Mouse (Mus musculus): ENCODE data around the gene Ddx23. TPM values are rescaled to one million over a fixed set of nuclear protein-coding genes. Genes with fewer than 3 reads are reported as not detected.

The Ddx23 gene
- total RNA-seq, 2 experiments from 2014 or later, result 51.5 to 65.1 TPM

DNA sequence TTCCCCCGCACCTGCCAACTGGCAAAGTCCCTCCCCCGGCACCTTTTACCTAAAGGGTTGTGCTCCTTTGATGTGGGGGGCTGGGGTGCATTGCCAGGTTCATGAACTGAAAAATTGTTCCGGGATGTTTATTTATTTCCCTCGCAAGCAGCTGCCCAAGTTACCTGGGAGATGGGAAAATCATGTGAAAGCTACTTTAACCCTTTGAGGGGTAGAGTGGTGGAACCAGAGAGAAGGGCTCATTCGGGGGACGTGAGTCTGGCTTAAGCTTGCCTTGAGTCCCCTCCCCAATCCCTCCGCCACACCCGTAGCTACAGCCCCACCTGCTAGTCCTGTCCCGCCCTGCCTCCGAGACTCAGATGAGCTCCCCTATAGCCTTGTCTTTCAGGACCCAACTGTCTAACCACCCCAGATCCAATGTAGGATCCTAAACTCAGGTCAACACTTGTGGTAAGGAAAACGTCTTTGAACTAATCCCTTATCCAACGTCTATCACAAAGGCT, 52.5 kb downstream of the Ddx23 start:
- intact Hi-C loops (cut with DNase I), result no loop called here
- DNase-seq, result no peak

DNA sequence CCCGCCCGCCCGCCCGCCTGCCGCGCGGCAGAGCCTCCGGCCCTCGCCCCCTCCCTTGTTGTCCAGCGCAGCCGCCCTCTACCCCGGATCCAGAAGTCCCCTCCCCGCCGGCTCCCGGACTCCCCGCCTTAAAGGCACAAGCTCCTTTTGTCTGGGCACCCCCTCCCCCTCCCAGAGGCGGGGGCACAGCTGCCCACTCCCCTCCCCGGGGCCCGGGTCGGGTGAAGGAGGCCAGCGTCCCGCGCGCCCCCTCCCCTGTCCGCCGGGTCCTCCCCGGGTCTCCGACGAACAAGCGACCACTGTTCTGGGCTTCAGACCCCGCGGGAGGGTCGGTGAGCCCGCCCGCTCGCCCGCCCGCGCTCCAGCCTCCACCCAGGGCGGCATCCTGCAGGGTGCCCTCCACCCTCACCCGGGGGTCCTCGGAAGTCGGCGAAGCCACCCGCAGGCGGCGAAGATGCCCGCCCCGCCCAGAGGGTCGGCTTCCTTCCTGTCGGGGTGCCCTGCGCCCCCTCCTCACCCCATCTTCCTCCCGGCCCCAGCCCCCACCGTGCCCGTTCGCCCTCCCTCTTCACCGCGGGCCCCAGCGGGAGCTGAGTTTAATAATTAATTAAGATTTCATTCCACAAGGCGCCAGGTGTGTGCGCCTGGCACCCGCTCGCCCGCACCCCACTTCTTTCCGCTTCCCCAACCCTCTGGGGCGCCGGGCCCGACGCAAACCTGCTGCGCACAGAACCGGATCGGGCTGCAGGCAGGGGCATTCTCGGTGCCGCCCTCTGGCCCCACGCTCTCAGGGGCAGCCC, 53.2 kb downstream of the Ddx23 start, which contains the start of gene Adcy6:
TSS of gene Adcy6 (minus strand) at position 746 of the 800 bp plus-strand sequence.
- DNase-seq, result peak; percentile 77 to 85
- intact Hi-C loops (cut with DNase I), result no loop called here

GRCm38 (mm10) chr15:98608784-98609250, 53.9 kb downstream of the Ddx23 start:
- intact Hi-C loops (cut with DNase I), result no loop called here

GRCm38 (mm10) chr15:98608058-98608783, 54.5 kb downstream of the Ddx23 start:
- intact Hi-C loops (cut with DNase I), result no loop called here
- DNase-seq, result no peak

More at GRCm38 (mm10) chr15:98608784-98609250, 53.9 kb downstream of the Ddx23 start:
- DNase-seq, result peak in 1 of 2 experiments; percentile 56

GRCm38 (mm10) chr15:98607557-98607956, 55.1 kb downstream of the Ddx23 start:
- DNase-seq, result peak; percentile 84 to 86
- intact Hi-C loops (cut with DNase I), result no loop called here

GRCm38 (mm10) chr15:98606739-98607138, 56.0 kb downstream of the Ddx23 start:
- DNase-seq, result no peak

DNA sequence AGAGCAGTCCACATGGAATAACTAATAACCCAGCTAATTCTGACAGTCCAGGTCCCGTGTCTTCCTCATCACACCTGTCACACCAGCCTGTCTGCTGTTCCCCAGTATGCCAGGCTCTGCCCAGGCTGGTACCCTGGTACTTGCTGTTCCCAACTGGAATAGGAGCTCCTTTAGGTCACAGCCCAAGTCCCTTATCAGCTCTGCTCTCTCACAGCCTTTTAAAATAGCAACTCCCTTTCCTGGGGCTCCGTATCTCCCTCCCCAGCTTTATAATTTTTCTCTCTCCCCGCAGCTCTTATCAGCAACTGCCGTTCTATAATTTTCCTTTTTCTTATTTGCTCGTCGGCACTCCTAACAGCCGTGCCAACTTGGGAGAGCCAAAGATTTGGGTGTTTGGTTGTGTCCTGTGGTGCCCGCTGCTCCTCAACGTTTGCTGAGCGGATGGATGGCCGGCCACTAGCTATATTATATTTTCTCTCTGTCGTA, 56.6 kb downstream of the Ddx23 start:
- no peak for DNase-seq
- intact Hi-C loops (cut with DNase I), result no loop called here

More at GRCm38 (mm10) chr15:98606739-98607138, 56.0 kb downstream of the Ddx23 start:
- intact Hi-C loops (cut with DNase I), result no loop called here

DNA sequence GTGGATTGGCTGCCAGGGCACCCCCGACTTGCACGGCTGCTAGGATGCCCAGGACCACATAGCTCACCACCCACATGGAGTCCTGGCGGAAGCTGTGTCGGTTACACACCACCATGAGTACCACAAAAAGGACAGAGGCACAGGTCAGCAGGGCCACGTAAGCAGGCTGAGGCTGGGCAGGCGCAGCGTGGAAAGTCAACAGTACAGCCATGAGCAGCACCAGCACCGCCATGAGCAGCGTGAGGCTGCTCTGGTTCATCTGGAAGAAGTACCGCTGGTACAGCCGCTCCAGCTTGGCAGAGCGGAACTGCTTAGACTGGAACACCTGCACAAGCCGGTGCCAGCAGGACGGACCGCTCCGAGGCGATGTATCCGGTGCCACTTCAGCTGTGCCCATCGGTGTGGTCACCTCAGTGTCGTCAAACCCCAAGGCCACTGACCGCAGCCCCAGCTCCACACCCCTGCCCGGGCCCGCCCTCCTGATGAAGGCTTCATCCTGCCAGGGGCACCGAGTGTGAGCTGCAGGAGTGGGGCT, 58.6 kb downstream of the Ddx23 start:
- intact Hi-C loops (cut with DNase I), result no loop called here
- DNase-seq, result no peak

- peak; percentile 40 to 60 for DNase-seq
- intact Hi-C loops (cut with DNase I), result no loop called here
Measured at GRCm38 (mm10) chr15:98602921-98603458, 59.7 kb downstream of the Ddx23 start.

DNA sequence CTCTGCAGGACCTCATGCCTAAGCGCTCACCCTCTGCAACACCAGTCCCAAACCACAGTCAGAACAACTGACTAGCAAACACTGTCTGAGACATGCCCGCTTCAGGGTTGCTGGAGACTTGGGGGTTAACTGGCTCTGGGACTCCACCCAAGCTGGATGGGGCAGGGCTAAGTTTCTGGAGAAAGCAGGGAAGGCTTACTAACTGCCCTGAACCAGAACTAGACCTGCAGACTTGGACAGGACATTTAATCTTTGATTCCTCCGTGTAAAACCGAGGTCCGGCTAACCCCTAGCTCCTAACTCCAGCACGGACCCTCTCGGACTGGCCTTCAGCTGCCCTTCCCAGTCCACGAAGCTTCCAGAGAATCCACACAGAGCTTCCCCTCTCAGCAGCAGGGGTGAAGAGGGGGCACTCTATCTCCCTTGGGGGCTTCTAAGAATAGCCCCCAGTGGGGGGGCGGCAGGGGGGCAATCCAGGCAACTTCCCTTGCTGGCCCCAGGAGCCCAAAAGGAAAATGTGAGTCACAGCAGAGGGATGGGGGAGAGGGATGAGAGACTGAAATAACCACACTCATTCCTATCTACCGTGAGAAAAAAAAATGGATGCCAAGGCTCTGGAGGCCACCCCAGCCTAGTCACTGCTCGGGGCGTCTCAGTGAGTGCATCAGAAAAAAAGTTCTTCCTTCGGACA, 60.4 kb downstream of the Ddx23 start:
- peak; percentile 60 to 75 for DNase-seq
- intact Hi-C loops (cut with DNase I), result no loop called here

- intact Hi-C loops (cut with DNase I), result loop anchor here (2.0 kb wide), 1 partner anchor 19 kb away; no protein-coding TSS in a partner anchor
Measured at GRCm38 (mm10) chr15:98601832-98602190, 60.9 kb downstream of the Ddx23 start.

GRCm38 (mm10) chr15:98600036-98600709, 62.5 kb downstream of the Ddx23 start:
- no peak for DNase-seq
- intact Hi-C loops (cut with DNase I), result loop anchor here (2.0 kb wide), 1 partner anchor 17 kb away; no protein-coding TSS in a partner anchor

More at GRCm38 (mm10) chr15:98601832-98602190, 60.9 kb downstream of the Ddx23 start:
- no peak for DNase-seq

DNA sequence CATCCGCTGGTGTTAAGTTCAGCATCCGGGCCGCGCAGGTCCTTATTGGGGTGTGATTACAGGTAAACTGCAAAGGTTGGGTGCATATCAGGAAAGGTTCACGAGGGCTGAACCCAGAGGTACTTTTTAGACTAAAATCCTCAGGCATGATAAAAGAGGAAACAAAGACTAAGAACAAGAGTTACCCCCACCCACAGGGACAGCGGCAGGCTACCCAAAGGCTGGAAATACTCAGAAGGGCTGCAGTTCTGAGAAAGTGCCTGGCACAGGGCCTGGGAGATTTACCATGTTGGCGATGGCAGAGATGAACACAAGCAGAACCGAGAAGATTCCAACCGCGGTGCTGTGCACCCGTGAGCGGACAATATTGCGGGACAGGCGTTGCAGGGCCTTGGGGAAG, 66.1 kb downstream of the Ddx23 start:
- intact Hi-C loops (cut with DNase I), result no loop called here
- no peak for DNase-seq

Other genes with a start within 250 kb of the Ddx23 start
- not detected for gene Olfr282, start 231.7 kb downstream of the Ddx23 start, total RNA-seq (2021)
- not detected for gene Olfr281, start 210.3 kb downstream of the Ddx23 start, total RNA-seq (2021)
- not detected for gene OR5BS1P, start 193.0 kb downstream of the Ddx23 start, total RNA-seq (2021)
- not detected for gene Lalba, start 180.2 kb downstream of the Ddx23 start, total RNA-seq (2021)
- not detected for gene Olfr279, start 170.5 kb downstream of the Ddx23 start, total RNA-seq (2021)
- 10 to 100 TPM; 75.0 to 79.4 TPM for gene Kansl2, start 128.6 kb downstream of the Ddx23 start, total RNA-seq (2021)
- gene Ccnt1, start 92.0 kb downstream of the Ddx23 start, total RNA-seq (2021), result 10 to 100 TPM; 27.6 to 32.1 TPM
- gene 4930415O20Rik, start 91.9 kb downstream of the Ddx23 start, total RNA-seq (2021), result 1 to 10 TPM; 1.6 TPM
- 100 to 1,000 TPM; 207 TPM for gene Adcy6, start 52.8 kb downstream of the Ddx23 start, total RNA-seq (2021)
- 1 to 10 TPM; 3.3 to 4.0 TPM for gene Cacnb3, start 32.1 kb downstream of the Ddx23 start, total RNA-seq (2021)
- 1 to 10 TPM; 1.1 to 1.4 TPM for gene Rnd1, start 14.6 kb upstream of the Ddx23 start, total RNA-seq (2021)
- gene Ccdc65, start 45.3 kb upstream of the Ddx23 start, total RNA-seq (2021), result under 1 TPM; 0.33 to 0.42 TPM
- 1 to 10 TPM; 6.2 to 6.7 TPM for gene Fkbp11, start 65.3 kb upstream of the Ddx23 start, total RNA-seq (2021)
- 10 to 100 TPM; 20.8 to 20.9 TPM for gene Arf3, start 100.3 kb upstream of the Ddx23 start, total RNA-seq (2021)
- under 1 TPM; 0.27 to 0.33 TPM for gene Wnt10b, start 115.3 kb upstream of the Ddx23 start, total RNA-seq (2021)
- gene Wnt1, start 127.0 kb upstream of the Ddx23 start, total RNA-seq (2021), result not detected
- gene Ddn, start 146.6 kb upstream of the Ddx23 start, total RNA-seq (2021), result under 1 TPM; 0.22 to 0.35 TPM
- 100 to 1,000 TPM in 1 of 2 experiments, 10 to 100 TPM in 1; 99.8 to 112 TPM for gene Prkag1, start 168.6 kb upstream of the Ddx23 start, total RNA-seq (2021)
- gene Kmt2d, start 208.3 kb upstream of the Ddx23 start, total RNA-seq (2021), result 10 to 100 TPM; 56.9 to 60.3 TPM
- gene Rhebl1, start 231.6 kb upstream of the Ddx23 start, total RNA-seq (2021), result 1 to 10 TPM; 3.0 to 4.3 TPM
- gene Dhh, start 235.6 kb upstream of the Ddx23 start, total RNA-seq (2021), result 1 to 10 TPM; 1.7 to 1.9 TPM

Data from heart, postnatal 36 days (tissue).